ENCODE assay signal across 13 mouse cellular contexts in genomic region chr12:98991076-98991829, GRCm38 (mm10).
DNase-seq lines count a peak whose midpoint lies in the region; ATAC-seq and TF ChIP-seq lines count a peak whose summit lies in the region.
"Had no signal": no experiment of that assay in that cellular context is flagged by ENCODE, and none has a peak within 500 bp of the region (broad histone marks: within the 10 kb centered on the region; RNA-seq: fewer than 3 reads in every experiment).

No protein-coding gene starts in this region.

- peaks cover 6% of the 10 kb centered on the region for H3K4me1 ChIP-seq in hindbrain, embryonic 14.5 days (replicated peaks; ENCODE audit: control insufficient read depth, insufficient read depth, low read length)
- H3K4me1 ChIP-seq in midbrain, embryonic 16.5 days (ENCODE audit: control insufficient read depth, insufficient read depth, low read length) = peaks cover 13% of the 10 kb centered on the region
- H3K4me1 ChIP-seq: intestine, embryonic 15.5 days; limb, embryonic 13.5 days had no signal

- H3K4me2 ChIP-seq in hindbrain, embryonic 14.5 days (replicated peaks) = no peak overlapping the region
- no peak overlapping the region for H3K4me2 ChIP-seq in midbrain, embryonic 16.5 days (ENCODE audit: low read length)
- H3K4me2 ChIP-seq: intestine, embryonic 15.5 days; limb, embryonic 13.5 days; lung, embryonic 14.5 days had no signal

- peaks cover 2% of the 10 kb centered on the region; the same call in 1 of the 2 replicates for H3K36me3 ChIP-seq in hindbrain, embryonic 14.5 days (replicated peaks; ENCODE audit: control insufficient read depth, insufficient read depth)
- no peaks in the 10 kb centered on the region for H3K36me3 ChIP-seq in midbrain, embryonic 16.5 days (ENCODE audit: control insufficient read depth, insufficient read depth, low read length)
- H3K36me3 ChIP-seq: intestine, embryonic 15.5 days; limb, embryonic 13.5 days had no signal

- TF ChIP-seq CTCF in left cerebral cortex, adult 2 months (IDR thresholded peaks at IDR 0.05) = no peak

- H3K9ac ChIP-seq in hindbrain, embryonic 14.5 days = no peak overlapping the region
- no peak overlapping the region for H3K9ac ChIP-seq in midbrain, embryonic 16.5 days (ENCODE audit: low read depth, low read length)
- H3K9ac ChIP-seq: intestine, embryonic 15.5 days; limb, embryonic 13.5 days; lung, embryonic 14.5 days had no signal

- H3K27me3 ChIP-seq in hindbrain, embryonic 14.5 days (ENCODE audit: control insufficient read depth, insufficient read depth, low read length) = no peaks in the 10 kb centered on the region
- no peaks in the 10 kb centered on the region for H3K27me3 ChIP-seq in midbrain, embryonic 16.5 days (ENCODE audit: control insufficient read depth, insufficient read depth, low read depth, low read length)
- H3K27me3 ChIP-seq: intestine, embryonic 15.5 days; limb, embryonic 13.5 days had no signal

- no peaks in the 10 kb centered on the region for H3K9me3 ChIP-seq in hindbrain, embryonic 14.5 days (ENCODE audit: control insufficient read depth, low read length)
- H3K9me3 ChIP-seq in midbrain, embryonic 16.5 days (replicated peaks; ENCODE audit: control insufficient read depth, low read length, poor library complexity, severe bottlenecking) = no peaks in the 10 kb centered on the region
- H3K9me3 ChIP-seq: intestine, embryonic 15.5 days; limb, embryonic 13.5 days had no signal

- intact Hi-C loops in left cerebral cortex, adult 2 months (cut with DNase I) = no loop called here
- intact Hi-C loops in left cerebral cortex, postnatal 10 days (cut with DNase I) = no loop called here

- peak overlapping the region; percentile 69 for H3K27ac ChIP-seq in left cerebral cortex, adult 2 months
- peak overlapping the region; percentile 73 for H3K27ac ChIP-seq in hindbrain, embryonic 14.5 days
- H3K27ac ChIP-seq in midbrain, embryonic 16.5 days (ENCODE audit: low read length) = peak overlapping the region; percentile 85
- H3K27ac ChIP-seq: intestine, embryonic 15.5 days; limb, embryonic 13.5 days had no signal

- 21% methylated on average over 2 of the region's 2 CpGs for WGBS in hindbrain, embryonic 14.5 days
- WGBS in midbrain, embryonic 16.5 days = 23% methylated on average over 2 of the region's 2 CpGs

- ATAC-seq in hindbrain, embryonic 14.5 days (ENCODE audit: low FRiP score) = no peak; the same call in 1 of the 2 replicates
- peak; percentile 66; the same call in 1 of the 2 replicates for ATAC-seq in midbrain, embryonic 16.5 days
- no peak for ATAC-seq in CD4-positive, CD25-positive, alpha-beta regulatory T cell, adult 4 months
- ATAC-seq: intestine, embryonic 15.5 days had no signal

- no peak overlapping the region for H3K4me3 ChIP-seq in left cerebral cortex, adult 2 months
- no peak overlapping the region for H3K4me3 ChIP-seq in hindbrain, embryonic 14.5 days (replicated peaks; ENCODE audit: low read length)
- H3K4me3 ChIP-seq in midbrain, embryonic 16.5 days (ENCODE audit: low read depth, low read length) = no peak overlapping the region
- H3K4me3 ChIP-seq: intestine, embryonic 15.5 days; limb, embryonic 13.5 days had no signal

- DNase-seq in left cerebral cortex, adult 2 months (ENCODE audit: extremely low spot score in 1 of 2, low spot score in 2 of 2) = peak in 1 of 2 experiments; percentile 29
- DNase-seq in left cerebral cortex, postnatal 10 days (ENCODE audit: extremely low spot score in 1 of 2, low spot score in 2 of 2) = no peak
- DNase-seq in fibroblast of lung, adult 2 months (ENCODE audit: low read depth) = peak; percentile 23
- peak; percentile 44 for DNase-seq in hindbrain, embryonic 14.5 days (ENCODE audit: low spot score)
- no peak for DNase-seq in lung, postnatal 10 days
- no peak for DNase-seq in heart, postnatal 4 days
- DNase-seq: adrenal gland, adult 8-10 months; kidney, postnatal 14 days; lung, embryonic 14.5 days had no signal

Comparison
In these comparisons a context has a peak if more than half of its experiments do, and no peak if none do; other contexts are left out.
1. DNase-seq: peak in fibroblast of lung, adult 2 months (single experiment) and hindbrain, embryonic 14.5 days (single experiment); none in left cerebral cortex, postnatal 10 days (0 of 2), lung, postnatal 10 days (single experiment) and heart, postnatal 4 days (single experiment).
2. Peak in every context shown above with its lines, with median percentiles within 50 percentile points of each other: H3K27ac ChIP-seq.